Mouse (Mus musculus): Measurements from ENCODE around the gene Nt5c. TPM values are rescaled to one million over a fixed set of nuclear protein-coding genes. Genes with fewer than 3 reads are reported as not detected.
"Not testable (repeated sequence)": the region's sequence is repeated elsewhere in the genome, so short reads cannot be mapped to it uniquely, and the experiment has no call there.

The Nt5c gene
- polyA plus RNA-seq, 1 experiment from 2014 or later, result 174 TPM

GRCm38 (mm10) chr11:115476630-115477029, 15.0 kb downstream of the Nt5c start:
- not testable (repeated sequence) for H3K27ac ChIP-seq (ENCODE audit: low read length); H3K36me3 ChIP-seq (ENCODE audit: control insufficient read depth, insufficient read depth, low read length); H3K9me3 ChIP-seq (ENCODE audit: control insufficient read depth, low read length); H3K4me3 ChIP-seq (ENCODE audit: low read length); ATAC-seq; H3K27me3 ChIP-seq (replicated peaks; ENCODE audit: control insufficient read depth, insufficient read depth, low read length)
- WGBS, result 75% methylated on average over 4 of the region's 4 CpGs
- Histone ChIP-seq H3K4me2 (ENCODE audit: low read depth, low read length) (peak overlapping the region; percentile 76), H3K4me1 (ENCODE audit: control insufficient read depth, insufficient read depth, low read length) (peaks cover 24% of the 10 kb centered on the region), H3K9ac (ENCODE audit: low read depth, low read length) (peak overlapping the region; percentile 7; the same call in 1 of the 2 replicates)

- Histone ChIP-seq H3K4me2 (ENCODE audit: low read depth, low read length) (peak overlapping the region; percentile 76), H3K4me3 (ENCODE audit: low read length) (peak overlapping the region; percentile 69), H3K9me3 (ENCODE audit: control insufficient read depth, low read length) (no peaks in the 10 kb centered on the region), H3K27me3 (replicated peaks; ENCODE audit: control insufficient read depth, insufficient read depth, low read length) (no peaks in the 10 kb centered on the region), H3K4me1 (ENCODE audit: control insufficient read depth, insufficient read depth, low read length) (peaks cover 24% of the 10 kb centered on the region), H3K36me3 (ENCODE audit: control insufficient read depth, insufficient read depth, low read length) (no peaks in the 10 kb centered on the region), H3K27ac (ENCODE audit: low read length) (no peak overlapping the region), H3K9ac (ENCODE audit: low read depth, low read length) (peak overlapping the region; percentile 77)
- ATAC-seq, result peak; percentile 36
- WGBS, result 3% methylated on average over 28 of the region's 28 CpGs
Measured at GRCm38 (mm10) chr11:115475758-115476237, 15.9 kb downstream of the Nt5c start.

DNA sequence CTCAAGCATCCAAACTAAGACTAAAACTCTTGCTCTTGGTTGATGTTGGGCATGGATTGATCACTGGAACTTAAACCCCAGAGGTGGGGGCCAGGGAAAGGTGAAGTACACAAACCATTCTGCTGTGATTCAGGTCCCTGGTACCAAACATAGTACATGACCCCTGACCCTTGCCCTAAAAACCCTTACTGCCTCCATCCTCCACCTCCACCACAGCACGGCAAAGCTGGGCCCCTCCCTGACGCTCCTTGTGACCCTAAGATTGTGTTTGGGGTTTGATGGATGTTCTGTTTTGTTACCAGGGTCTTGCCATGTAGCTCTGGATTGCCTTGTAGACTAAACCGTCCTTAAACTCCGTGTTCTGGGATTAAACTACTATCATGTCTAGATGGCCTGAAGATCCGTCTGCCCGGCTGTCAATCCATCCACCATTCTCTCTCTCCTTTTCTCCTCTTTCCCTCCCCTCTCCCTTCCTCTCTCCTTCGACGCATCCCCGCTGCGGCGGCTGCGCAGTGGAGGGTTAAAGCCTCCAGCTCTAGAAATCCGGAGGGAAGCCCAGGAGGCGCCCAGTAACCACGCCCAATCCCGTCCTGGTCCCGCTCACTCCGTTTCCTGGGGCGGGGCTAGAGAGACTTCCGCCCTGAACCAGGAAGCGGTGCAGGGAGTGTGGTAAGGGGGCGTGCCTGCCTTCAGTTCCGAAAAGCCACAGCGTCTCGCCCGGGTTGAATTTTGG, 16.5 kb downstream of the Nt5c start, which contains the start of gene Armc7:
Gene Armc7 (plus strand): TSS at position 643 of the 733 bp plus-strand sequence.
- peak within 1 kb of the TSS; percentile 76 for H3K4me2 ChIP-seq (ENCODE audit: low read depth, low read length)
- H3K9me3 ChIP-seq (ENCODE audit: control insufficient read depth, low read length), result no peaks in the 10 kb centered on the region; the same call in 1 of the 2 replicates
- H3K4me1 ChIP-seq (ENCODE audit: control insufficient read depth, insufficient read depth, low read length), result peaks cover 24% of the 10 kb centered on the region
- no peaks in the 10 kb centered on the region for H3K36me3 ChIP-seq (ENCODE audit: control insufficient read depth, insufficient read depth, low read length)
- no peaks in the 10 kb centered on the region for H3K27me3 ChIP-seq (replicated peaks; ENCODE audit: control insufficient read depth, insufficient read depth, low read length)
- peak within 1 kb of the TSS; percentile 69 for H3K4me3 ChIP-seq (ENCODE audit: low read length)
- ATAC-seq, result peak; percentile 97
- WGBS, result under 1% methylated on average over 26 of the region's 26 CpGs
- peak within 1 kb of the TSS; percentile 65 for H3K27ac ChIP-seq (ENCODE audit: low read length)
- peak within 1 kb of the TSS; percentile 77 for H3K9ac ChIP-seq (ENCODE audit: low read depth, low read length)

- peak; percentile 63 for ATAC-seq
- Histone ChIP-seq H3K4me2 (ENCODE audit: low read depth, low read length) (peak overlapping the region; percentile 23; the same call in 1 of the 2 replicates), H3K4me3 (ENCODE audit: low read length) (no peak overlapping the region), H3K27ac (ENCODE audit: low read length) (peak overlapping the region; percentile 57; the same call in 1 of the 2 replicates), H3K9ac (ENCODE audit: low read depth, low read length) (no peak overlapping the region), H3K36me3 (ENCODE audit: control insufficient read depth, insufficient read depth, low read length) (no peaks in the 10 kb centered on the region; the same call in 1 of the 2 replicates), H3K9me3 (ENCODE audit: control insufficient read depth, low read length) (no peaks in the 10 kb centered on the region; the same call in 1 of the 2 replicates), H3K27me3 (replicated peaks; ENCODE audit: control insufficient read depth, insufficient read depth, low read length) (no peaks in the 10 kb centered on the region), H3K4me1 (ENCODE audit: control insufficient read depth, insufficient read depth, low read length) (peaks cover 24% of the 10 kb centered on the region)
- 14% methylated on average over 15 of the region's 15 CpGs for WGBS
Measured at GRCm38 (mm10) chr11:115473626-115474275, 17.9 kb downstream of the Nt5c start.

DNA sequence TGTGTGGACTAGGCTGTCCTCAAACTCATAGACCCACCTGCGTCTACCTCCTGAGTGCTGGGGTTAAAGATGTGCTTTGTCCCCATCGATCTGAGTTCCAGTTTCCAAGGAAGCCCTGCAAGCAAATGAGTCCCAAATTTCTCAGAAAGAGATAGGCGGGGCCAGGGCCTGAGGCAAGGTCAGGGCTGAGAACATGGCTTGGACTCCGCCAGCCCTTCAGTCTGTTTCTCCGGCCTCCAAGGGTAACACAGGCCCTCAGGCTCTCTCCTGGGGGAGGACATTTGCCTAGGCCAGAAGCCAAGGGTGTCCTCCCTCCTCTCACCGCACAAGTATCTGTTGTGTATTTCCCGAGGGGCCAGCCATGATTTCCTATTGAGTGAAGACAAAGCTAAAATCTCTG, 19.5 kb downstream of the Nt5c start:
- H3K9ac ChIP-seq (ENCODE audit: low read depth, low read length), result no peak overlapping the region
- H3K27me3 ChIP-seq (replicated peaks; ENCODE audit: control insufficient read depth, insufficient read depth, low read length), result no peaks in the 10 kb centered on the region
- 86% methylated on average over 7 of the region's 7 CpGs for WGBS
- peaks cover 23% of the 10 kb centered on the region for H3K4me1 ChIP-seq (ENCODE audit: control insufficient read depth, insufficient read depth, low read length)
- no peaks in the 10 kb centered on the region; the same call in 1 of the 2 replicates for H3K36me3 ChIP-seq (ENCODE audit: control insufficient read depth, insufficient read depth, low read length)
- no peak for ATAC-seq
- H3K9me3 ChIP-seq (ENCODE audit: control insufficient read depth, low read length), result no peaks in the 10 kb centered on the region; the same call in 1 of the 2 replicates
- H3K4me3 ChIP-seq (ENCODE audit: low read length), result no peak overlapping the region
- H3K4me2 ChIP-seq (ENCODE audit: low read depth, low read length), result no peak overlapping the region
- H3K27ac ChIP-seq (ENCODE audit: low read length), result no peak overlapping the region

DNA sequence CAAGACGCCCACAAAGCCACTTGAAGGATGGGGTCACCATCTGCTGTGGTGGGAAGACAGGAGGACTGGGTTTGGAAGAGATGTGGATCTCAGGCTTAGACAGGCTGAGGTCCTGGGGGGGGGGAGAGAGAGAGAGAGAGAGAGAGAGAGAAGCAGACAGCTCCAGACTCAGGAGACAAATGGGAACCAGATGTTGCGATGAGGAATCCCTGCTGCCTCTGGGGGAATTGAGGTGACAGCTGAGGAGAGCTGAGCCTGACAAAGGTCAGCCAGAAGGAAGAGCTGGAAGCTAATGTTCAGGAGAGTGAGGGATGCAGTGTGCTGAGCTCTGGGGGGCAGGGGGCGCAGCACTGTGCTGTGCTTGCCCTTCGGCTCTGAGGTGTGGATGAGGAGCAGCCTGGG, 24.4 kb downstream of the Nt5c start:
- no peaks in the 10 kb centered on the region; the same call in 1 of the 2 replicates for H3K36me3 ChIP-seq (ENCODE audit: control insufficient read depth, insufficient read depth, low read length)
- no peak for ATAC-seq
- no peak overlapping the region for H3K4me2 ChIP-seq (ENCODE audit: low read depth, low read length)
- no peak overlapping the region for H3K4me3 ChIP-seq (ENCODE audit: low read length)
- peaks cover 20% of the 10 kb centered on the region for H3K4me1 ChIP-seq (ENCODE audit: control insufficient read depth, insufficient read depth, low read length)
- WGBS, result 45% methylated on average over 4 of the region's 4 CpGs
- no peaks in the 10 kb centered on the region; the same call in 1 of the 2 replicates for H3K9me3 ChIP-seq (ENCODE audit: control insufficient read depth, low read length)
- H3K27ac ChIP-seq (ENCODE audit: low read length), result no peak overlapping the region
- H3K27me3 ChIP-seq (replicated peaks; ENCODE audit: control insufficient read depth, insufficient read depth, low read length), result no peaks in the 10 kb centered on the region
- H3K9ac ChIP-seq (ENCODE audit: low read depth, low read length), result no peak overlapping the region

DNA sequence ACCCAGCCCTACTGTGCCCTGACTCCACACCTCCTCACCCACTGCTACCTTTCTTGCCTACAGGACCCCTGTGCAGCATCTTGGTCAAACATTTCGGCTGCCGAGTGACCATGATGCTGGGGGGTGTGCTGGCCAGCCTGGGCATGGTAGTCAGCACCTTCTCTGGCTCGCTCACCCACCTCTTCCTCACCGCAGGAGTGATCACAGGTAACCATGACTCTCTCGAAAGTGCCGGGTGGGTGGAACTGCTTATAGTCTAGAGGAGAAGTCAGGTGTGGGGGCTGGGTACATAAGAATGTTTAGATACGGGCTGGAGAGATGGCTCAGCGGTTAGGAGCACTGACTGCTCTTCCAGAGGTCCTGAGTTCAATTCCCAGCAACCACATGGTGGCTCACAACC, 26.8 kb downstream of the Nt5c start:
- Histone ChIP-seq H3K27me3 (replicated peaks; ENCODE audit: control insufficient read depth, insufficient read depth, low read length) (no peaks in the 10 kb centered on the region), H3K36me3 (ENCODE audit: control insufficient read depth, insufficient read depth, low read length) (no peaks in the 10 kb centered on the region), H3K4me3 (ENCODE audit: low read length) (no peak overlapping the region), H3K27ac (ENCODE audit: low read length) (no peak overlapping the region), H3K9ac (ENCODE audit: low read depth, low read length) (no peak overlapping the region), H3K9me3 (ENCODE audit: control insufficient read depth, low read length) (no peaks in the 10 kb centered on the region), H3K4me2 (ENCODE audit: low read depth, low read length) (no peak overlapping the region), H3K4me1 (ENCODE audit: control insufficient read depth, insufficient read depth, low read length) (peaks cover 20% of the 10 kb centered on the region)
- no peak for ATAC-seq
- 86% methylated on average over 8 of the region's 8 CpGs for WGBS

GRCm38 (mm10) chr11:115463397-115463796, 28.3 kb downstream of the Nt5c start:
- no peak overlapping the region for H3K9ac ChIP-seq (ENCODE audit: low read depth, low read length)
- 39% methylated on average over 11 of the region's 11 CpGs for WGBS

DNA sequence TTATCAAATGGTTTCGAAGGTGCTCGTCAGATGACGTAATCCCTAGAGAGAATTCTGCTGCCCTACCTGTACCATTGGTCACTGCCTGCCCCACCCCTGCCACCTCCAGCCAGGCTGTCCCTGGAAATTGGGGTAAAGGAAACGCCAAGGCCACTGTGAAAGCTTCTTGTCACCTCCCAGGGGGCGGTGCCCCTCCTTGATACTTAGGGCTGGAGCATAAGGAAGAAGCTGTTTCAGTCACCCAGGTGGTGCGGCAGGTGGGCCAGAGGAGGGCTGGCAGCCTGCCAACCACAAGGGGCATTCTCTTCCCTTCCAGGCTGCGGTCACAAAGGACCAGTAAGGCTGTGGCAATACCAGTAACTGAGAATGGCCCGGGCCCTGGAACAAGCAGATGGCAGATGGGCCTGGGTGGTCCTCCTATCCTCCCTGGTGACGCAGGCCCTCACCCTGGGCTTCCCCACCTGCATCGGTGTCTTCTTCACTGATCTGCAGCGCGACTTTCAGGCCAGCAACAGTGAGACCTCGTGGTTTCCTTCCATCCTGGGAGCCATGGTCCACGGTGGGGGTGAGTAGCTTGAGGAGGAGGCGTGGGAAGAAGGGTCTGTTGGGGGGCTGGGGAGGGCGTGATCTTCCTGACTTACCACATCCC, 29.3 kb downstream of the Nt5c start, which contains the start of gene Slc16a5:
Gene Slc16a5 (plus strand): TSS at position 232 of the 649 bp plus-strand sequence.
- Histone ChIP-seq H3K4me2 (ENCODE audit: low read depth, low read length) (peak within 1 kb of the TSS; percentile 11), H3K4me1 (ENCODE audit: control insufficient read depth, insufficient read depth, low read length) (peaks cover 23% of the 10 kb centered on the region), H3K27ac (ENCODE audit: low read length) (peak within 1 kb of the TSS; percentile 30; the same call in 1 of the 2 replicates), H3K9me3 (ENCODE audit: control insufficient read depth, low read length) (no peaks in the 10 kb centered on the region), H3K9ac (ENCODE audit: low read depth, low read length) (0 out of 2 replicates have a peak within 1 kb of the TSS, but pooled peaks have one; percentile 19), H3K27me3 (replicated peaks; ENCODE audit: control insufficient read depth, insufficient read depth, low read length) (no peaks in the 10 kb centered on the region), H3K4me3 (ENCODE audit: low read length) (no peak within 1 kb of the TSS; the same call in 1 of the 2 replicates), H3K36me3 (ENCODE audit: control insufficient read depth, insufficient read depth, low read length) (no peaks in the 10 kb centered on the region)
- peak; percentile 55 for ATAC-seq
- 69% methylated on average over 16 of the region's 16 CpGs for WGBS

More at GRCm38 (mm10) chr11:115463397-115463796, 28.3 kb downstream of the Nt5c start:
- Histone ChIP-seq H3K27me3 (replicated peaks; ENCODE audit: control insufficient read depth, insufficient read depth, low read length) (no peaks in the 10 kb centered on the region), H3K36me3 (ENCODE audit: control insufficient read depth, insufficient read depth, low read length) (no peaks in the 10 kb centered on the region), H3K4me3 (ENCODE audit: low read length) (no peak overlapping the region), H3K27ac (ENCODE audit: low read length) (peak overlapping the region; percentile 41; the same call in 1 of the 2 replicates), H3K4me1 (ENCODE audit: control insufficient read depth, insufficient read depth, low read length) (peaks cover 20% of the 10 kb centered on the region), H3K9me3 (ENCODE audit: control insufficient read depth, low read length) (no peaks in the 10 kb centered on the region), H3K4me2 (ENCODE audit: low read depth, low read length) (peak overlapping the region; percentile 11)
- ATAC-seq, result peak; percentile 83

Data from intestine, embryonic 16.5 days (tissue).